Mouse (Mus musculus): ENCODE data around the gene Srrm4.

Srrm4 gene

DNA sequence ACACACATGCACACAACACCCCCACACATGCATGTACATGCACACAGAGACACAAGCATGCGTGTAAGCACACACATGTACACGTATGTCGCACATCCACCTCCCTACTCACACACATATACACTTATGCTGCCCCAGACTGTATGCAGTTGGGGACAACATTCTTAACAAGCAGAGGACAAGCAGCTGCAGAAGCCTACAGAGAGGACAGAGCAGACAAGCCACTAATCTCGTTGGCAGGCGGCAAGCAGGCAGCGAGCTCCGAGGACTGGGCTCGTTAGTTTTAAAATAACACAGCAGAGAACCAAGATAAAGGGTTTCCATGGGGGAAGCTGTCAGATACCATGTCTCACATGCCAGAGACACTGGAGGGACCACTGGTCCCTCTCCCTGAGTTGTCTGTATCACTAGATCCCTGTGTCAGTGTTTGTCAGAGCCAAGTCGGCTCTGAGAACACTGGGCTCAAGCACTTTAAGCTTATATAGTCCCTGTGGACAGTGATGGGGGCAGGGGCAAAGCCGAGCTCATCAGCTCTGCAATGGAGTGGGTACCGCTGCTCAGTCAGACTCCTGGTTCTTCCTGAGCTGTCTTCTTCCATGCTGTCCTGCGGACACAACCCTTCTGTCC is 99.7 kb downstream of the Srrm4 start:
- no peak for DNase-seq (ENCODE audit: extremely low read depth, low read depth)

DNA sequence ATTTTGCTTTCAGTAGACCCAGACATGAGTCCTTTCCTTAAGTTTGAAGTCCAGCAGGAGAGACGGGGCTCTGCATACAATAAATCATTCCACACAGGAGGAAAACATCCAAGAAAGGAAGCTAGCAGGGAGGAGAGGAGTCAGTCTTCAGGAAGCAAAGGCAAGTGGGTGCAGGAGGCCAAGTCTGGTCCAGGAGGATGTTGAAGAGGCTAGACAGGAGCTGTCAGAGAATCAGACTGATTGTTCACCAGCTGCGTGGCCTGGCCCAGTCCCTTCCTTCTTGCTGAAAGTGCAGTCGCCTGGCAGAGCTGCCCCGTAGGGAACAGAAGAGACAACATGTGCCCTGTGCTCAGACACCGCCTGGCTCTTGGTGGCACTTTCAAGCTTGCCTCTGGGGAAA is 100.8 kb downstream of the Srrm4 start:
- no peak for DNase-seq (ENCODE audit: extremely low read depth, low read depth)

DNA sequence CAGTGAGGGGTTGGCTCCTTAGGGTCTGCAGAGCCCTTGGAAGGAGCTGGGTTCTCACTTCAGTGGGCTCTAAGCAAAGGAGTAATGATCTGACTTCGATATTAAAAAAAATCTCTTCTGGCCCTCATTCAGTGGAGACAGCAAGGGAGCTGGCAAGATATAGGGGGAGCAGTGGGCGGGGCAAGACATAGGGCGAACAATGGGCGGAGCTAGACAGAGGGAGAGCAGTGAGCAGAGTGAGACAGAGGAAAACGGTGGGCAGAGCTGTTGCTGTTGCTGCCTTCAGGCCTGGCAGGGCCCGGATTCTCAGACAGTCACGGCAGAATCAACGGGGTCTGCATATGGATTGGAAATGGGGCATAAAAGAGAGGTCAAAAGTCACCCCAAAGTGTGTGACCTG is 102.0 kb downstream of the Srrm4 start:
- no peak for DNase-seq (ENCODE audit: extremely low read depth, low read depth)

DNA sequence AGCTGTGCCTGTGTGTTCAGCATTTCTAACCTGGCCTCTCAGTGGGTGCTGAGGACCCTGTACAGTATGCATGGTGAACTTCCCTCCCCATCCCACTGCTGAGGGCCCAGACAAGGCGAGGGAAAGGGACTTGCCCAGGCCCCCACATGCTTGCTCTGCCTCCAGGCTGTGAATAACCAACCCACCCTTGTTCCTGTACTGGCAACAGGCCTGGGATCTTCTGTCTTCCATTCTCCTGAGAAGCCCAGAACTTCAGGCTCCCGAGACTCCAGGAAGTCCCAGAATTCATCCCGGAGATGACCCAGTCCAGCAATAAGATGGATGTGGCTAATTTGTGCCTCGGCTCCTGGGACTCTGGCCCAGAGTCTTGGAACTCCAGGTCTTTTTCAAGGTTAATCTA is 105.5 kb downstream of the Srrm4 start:
- no peak for DNase-seq (ENCODE audit: extremely low read depth, low read depth)

DNA sequence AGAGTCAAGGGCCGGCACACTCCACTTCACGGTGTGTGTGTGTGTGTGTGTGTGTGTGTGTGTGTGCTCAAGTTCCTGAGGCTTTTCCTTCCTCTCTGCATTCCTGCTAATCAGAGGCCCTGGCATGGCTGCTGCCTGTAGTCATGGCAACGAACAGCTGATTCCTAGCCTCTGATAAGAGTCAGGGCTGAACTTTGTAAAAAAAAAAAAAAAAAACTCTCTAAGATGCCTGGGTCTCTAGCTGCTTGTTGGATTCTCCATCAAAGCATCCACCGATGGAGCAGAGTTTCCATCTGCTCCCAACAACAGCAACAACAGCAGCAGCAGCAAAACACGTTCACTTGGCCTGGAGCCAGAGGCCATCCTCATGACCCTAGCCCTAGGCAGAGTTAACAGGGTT is 106.5 kb downstream of the Srrm4 start:
- DNase-seq (ENCODE audit: extremely low read depth, low read depth): no peak

DNA sequence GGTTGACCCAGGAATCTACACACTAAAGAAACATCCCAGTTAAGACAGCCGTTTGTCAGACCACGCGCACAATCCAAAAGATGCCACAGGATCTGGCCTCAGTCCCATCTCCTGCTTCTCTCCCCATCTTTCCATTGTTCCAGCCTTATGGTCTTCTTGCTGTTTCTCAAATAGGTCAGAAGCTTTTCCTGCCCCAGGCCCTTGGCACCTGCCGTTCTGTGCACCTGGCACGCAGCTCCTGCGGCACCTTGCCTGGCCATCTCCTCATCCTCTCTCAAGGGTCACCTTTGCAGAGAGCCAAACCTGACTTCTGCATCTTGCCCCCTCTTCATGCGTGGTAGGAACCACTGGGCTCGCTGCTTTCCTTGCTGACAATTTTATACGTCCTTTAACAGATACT is 107.4 kb downstream of the Srrm4 start:
- DNase-seq (ENCODE audit: extremely low read depth, low read depth): no peak

DNA sequence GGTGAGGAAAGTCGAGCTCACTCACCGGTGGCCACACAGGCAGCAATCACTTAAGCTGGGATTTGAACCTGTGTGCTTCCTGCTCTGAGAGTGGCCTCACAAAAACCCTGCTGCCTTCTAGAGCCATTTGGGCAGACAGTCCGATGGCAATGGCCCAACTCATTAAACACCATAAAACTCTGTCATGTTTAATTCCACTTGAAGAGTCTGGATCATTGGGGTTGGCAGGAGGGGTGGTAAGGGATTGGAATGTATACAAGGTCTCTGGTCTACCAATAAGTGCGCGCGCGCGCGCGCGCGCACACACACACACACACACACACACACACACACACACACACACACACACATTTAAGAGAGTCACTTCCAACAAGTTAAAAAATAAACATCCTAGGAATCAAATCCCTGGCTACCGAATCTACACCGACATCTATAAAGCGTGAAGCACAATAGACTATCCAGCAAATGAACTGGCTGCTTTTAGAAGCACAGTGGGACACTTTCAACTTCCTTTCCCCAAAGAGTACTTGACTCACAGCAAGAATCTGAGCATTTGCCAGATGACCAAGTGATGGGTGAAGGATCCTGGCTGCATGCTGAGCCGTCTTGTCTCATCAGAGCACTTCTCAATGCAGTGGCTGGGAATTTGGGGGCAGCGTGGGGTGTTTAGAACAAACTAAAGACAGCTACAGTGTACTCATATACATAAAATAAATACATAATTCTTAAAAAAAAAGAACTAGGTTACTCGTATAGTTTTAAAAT is 112.8 kb downstream of the Srrm4 start:
- no peak for DNase-seq (ENCODE audit: extremely low read depth, low read depth)

DNA sequence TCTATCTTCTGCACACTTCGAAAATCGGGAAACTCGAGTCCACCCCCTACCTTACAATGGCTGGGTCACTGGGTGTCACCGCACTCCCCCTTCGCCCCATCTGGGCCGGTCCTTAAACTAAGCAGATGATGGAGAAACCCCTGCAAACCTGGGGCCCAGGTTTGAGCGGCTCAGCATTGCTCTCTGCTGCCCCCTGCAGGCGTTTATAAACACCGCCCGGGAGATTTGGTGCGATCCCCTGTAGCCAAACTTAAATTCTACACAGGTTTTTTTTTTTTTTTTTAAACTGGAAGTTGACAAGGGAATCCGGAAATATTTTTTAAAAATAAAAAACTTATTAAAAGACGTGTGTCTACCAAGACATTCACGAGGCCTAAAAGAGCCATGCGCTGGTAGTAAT is 115.6 kb downstream of the Srrm4 start:
- DNase-seq (ENCODE audit: extremely low read depth, low read depth): no peak

DNA sequence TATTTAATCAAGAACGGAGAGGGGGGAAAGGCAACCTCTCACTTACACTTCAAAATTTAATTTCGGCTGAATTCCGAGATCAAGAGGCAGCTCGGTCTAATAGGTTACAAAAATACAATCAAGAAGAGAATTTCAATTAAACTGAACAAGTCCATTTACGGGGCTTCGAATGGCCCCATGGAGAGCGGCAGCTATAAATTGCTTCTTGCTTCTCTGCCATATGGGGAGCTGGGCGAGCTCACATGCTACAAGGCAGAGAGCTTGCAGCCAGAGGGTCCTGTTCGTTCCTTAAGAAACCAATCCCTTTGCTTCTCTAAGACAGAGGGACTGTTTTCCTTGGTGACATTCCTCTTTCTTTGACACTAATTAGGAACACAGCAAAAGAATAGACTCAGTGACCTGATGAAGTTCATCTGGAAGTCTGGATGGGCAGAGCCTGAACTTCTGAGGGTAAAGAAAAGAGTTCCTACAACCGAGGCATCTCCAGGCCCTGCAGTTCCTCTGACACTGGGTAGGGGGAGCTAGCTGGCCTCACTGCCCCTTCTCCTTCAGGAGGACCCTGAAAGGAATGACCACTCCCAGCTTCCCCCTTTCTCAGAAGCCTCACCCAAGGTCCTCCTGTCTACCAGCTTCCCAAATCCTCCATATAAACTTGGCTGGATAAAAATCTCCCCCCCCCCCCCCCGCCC is 130.1 kb downstream of the Srrm4 start:
- no peak for DNase-seq (ENCODE audit: extremely low read depth, low read depth)

DNA sequence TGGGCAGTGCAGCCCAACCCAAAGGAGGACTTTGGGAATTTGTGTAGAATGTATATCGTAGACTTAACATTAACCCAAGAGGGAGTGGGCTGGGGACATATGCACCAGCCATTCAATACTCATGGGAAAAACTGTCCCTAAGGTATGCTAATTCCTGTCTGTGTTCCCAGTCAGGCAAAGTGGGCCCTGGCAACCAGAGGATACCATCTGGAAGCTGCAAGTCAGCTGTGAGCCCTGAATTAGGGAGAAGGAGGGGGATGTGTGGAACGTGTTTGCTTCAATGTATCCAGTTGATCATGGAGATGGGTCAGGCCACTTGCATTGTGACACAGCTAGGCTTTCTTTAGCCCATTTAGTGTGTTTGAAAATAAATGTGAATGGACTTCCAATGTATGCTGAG is 131.6 kb downstream of the Srrm4 start:
- no peak for DNase-seq (ENCODE audit: extremely low read depth, low read depth)

DNA sequence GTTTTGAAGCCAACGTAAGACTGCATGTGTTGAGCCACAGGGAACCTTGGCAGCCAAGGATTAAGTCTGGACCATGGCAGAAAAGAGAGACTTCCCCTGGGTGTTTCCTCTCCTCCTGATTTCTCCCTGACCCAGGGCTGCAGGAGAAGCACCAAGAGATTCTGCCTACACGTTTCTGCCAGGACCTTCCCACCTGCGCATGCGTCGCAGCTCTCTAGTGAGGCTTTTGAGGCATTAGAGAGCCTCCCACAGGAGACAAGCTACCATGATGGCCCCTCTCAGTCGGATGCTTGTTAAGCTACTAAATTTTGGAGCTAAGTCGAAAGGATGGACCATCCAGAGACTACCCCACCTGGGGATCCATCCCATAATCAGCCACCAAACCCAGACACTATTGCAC is 133.8 kb downstream of the Srrm4 start:
- no peak for DNase-seq (ENCODE audit: extremely low read depth, low read depth)

DNA sequence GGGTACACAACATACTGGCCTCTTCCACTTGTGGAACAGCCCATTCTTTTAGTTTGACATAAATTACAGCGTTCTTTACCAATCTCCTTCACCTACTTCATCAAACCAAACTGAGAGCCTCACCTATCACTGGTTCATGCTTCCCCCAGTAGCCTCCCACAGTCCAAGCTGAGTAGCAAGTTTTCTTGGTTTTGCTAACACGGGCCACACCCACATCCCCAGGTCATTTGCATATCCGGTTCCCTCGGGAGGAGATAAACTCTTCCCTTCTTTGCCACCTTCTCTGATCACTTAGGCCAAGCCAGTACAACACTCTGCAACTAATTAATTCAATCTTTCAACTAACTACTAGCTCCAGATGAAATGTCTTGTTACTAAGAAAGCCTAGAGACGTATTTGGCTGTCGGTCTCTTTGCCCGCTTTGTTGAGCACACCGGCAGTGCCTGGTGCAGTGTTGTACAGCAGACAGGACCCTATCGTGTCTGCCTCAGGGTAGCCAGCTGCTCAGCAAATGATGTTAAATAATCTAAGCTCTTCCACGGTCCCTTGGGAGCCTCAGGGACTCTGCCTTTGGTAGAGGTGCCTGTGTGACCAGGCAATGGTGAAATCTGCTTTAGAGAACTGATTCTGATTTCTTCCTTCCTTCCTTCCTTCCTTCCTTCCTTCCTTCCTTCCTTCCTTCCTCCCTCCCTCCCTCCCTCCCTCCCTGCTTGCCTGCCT is 134.7 kb downstream of the Srrm4 start:
- no peak for DNase-seq (ENCODE audit: extremely low read depth, low read depth)

DNA sequence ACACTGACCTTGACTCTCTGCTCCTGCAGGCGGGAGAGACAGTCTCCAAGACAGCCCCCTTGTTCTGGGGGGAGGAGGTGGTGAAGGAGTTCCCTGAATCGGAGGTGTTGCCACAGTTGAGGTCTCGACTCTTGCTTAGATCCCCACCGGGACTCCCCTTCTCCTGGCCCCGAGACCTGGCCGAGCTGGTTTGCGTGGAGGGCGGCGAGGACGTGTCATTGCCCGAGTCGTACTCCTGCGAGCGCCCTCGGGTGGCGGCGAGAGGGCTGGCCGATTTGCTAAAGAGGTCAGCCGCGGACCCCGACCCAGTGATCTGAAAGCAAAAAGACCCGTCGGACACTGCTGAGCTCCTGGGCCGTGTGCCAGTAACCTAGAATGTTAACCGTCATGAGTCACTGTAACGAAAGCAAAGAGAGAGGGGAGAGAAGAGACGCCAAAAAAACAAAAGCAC is 138.2 kb downstream of the Srrm4 start:
- no peak for DNase-seq (ENCODE audit: extremely low read depth, low read depth)

DNA sequence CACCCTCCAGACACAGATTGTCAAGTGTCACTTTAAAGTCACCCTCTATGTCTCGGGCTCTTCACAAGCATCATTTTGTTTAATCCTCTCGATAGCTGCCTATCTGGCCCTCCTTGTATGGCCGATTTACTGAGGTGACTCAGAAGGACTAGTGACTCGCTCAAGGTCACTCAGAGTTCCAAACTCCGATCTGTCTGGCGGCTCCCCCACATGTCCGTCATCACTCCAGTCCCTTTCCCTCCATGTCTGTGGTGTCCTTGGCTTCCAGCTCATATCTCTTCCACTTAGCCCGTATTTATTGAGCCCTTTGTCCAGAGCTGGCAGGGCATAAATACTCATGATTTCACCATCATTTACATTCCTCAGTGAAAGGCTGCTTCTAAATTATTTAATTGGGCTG is 140.7 kb downstream of the Srrm4 start:
- DNase-seq (ENCODE audit: extremely low read depth, low read depth): no peak

DNA sequence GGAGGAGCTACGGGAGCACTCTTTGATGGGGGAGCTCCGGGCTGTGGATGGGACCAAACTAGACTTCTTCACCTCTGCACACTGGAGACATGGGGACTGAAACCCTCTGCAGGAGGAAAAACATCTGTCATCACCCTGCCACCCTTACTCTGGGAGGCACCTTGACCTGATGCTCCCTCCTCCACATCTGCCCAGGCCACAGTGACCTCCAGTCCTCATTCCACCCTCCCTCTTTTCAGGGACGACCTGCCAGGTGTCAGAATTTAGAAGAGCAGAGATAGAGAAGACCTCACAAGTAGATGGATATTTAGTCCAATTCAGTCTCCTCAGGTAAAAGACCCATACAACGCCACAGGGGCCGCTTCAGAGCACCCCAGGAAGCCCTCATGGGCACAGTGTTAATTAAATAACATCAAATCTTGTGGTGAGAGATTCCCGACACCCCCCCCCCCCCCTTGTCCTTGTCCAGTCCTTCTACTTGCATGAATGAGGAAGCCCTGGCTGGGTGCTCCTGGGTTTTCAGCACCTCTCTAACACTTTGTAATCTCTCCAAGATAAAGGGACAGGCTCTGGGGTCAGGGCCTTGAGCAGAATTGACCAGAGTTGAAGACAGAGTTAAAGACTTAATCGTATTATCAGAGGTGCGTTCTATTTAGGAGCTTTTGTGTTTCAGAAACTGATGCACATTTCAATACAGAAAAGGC is 141.9 kb downstream of the Srrm4 start:
- no peak for DNase-seq (ENCODE audit: extremely low read depth, low read depth)

DNA sequence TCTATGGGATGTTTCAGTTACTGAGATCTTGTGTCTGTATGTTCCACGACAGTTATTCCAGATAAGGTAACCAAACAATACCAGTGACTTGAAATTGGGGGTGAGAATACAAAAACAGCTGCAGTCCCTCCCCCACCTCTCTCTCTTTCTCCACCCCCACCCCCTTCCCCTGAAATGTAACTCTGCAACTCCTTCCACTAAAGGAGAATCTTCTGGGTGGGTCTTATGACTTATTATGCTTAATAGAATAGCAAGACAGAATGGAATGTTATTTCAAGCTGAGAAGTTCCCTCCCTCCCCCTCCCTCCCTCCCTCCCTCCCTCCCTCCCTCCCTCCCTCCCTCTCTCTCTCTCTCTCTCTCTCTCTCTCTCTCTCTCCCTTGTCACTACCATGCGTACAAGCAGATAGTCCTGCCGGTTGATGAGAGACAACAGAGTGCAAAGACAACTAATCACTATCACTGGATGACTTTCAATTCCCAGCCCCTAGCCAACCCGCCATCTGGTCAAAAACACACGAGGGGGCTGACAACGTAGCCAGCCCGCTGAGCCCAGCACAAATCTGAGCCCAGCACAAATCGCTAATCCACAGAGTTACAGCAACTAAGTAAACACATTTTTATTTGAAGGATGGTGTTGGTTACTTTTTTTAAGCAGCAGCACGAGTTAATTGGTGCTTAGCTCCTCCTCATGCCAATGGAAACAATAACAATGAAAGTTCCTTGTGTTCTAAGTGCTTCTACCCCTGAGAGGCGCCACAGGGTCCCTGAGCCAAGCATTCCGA is 143.0 kb downstream of the Srrm4 start:
- DNase-seq (ENCODE audit: extremely low read depth, low read depth): no peak

DNA sequence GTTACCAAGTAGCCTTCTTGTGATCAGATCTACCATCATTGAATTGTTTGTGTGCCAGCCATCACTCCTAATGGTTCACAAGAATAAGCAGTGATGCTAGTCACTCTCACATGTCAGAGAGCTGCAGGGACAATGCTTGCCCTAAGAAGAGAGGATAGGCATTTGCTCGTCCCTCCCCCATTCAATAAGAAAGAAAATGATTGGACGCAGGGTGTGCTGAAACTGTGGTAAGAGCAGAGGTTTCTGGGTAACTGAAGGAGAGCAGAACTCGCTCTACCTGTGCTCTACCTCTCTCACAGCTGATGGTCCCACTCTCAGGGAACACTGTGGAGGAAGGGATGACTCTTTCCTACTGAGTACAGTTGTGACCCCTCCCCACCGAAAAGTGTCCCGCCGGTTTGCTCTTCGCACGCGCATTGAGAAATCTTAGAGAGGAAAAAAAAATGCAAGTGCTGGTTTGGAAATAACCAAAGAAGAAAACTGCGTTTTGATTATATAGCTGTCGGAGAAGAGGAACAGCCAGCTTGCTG is 143.7 kb downstream of the Srrm4 start:
- no peak for DNase-seq (ENCODE audit: extremely low read depth, low read depth)

DNA sequence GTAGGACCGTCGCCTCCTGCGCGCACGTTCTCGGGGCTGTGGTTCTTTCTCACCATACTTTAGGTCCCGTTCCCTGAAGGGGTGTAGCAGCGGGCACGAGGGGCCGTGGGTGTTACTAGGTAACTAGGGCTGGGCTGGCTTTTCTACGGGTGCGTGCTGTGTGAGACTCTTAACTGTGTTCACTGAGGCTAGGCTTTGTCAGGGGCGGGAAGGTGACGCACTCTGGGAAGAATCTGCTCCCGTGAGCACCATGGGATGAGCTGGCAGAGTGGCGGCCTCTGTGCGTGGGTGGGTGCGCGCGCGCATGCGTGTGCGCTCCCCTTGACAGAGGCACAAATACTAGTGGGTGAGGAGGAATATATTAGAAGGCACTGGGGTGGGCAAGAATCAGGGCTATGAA is 145.1 kb downstream of the Srrm4 start:
- DNase-seq (ENCODE audit: extremely low read depth, low read depth): no peak

DNA sequence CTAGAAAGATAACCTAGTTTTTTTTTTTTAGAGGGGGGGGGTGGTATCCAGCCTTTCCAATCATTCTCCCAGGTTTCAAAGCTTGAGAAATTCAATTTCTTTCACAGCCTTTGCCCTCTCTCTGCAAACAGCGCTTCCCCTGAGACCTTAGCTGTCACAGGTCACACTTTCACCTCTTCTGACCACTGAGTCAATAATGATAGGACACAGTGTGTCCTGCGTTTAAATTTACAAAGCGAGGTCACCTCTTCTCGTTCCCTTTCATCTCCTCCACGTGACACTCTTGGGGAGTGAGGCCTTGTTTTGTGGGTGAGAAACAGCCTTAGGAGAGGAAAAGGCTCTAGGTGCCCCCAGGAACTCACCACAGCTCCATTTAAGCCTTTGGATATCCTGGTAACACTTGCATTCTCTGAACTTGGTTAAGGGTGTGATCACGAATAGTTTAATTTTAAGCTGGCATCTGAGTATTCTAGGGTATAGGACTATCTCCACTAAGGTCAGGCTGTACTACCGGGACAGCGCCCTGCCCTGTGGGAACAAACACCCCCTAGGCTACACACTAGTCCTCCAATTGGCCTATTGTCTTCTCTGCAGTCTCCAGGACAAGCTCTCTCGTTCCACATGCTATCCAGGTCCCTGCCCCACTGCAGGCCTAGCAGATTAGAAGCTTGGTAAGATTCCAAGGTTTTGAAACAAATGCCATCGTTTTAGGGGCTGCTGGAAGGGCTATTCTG is 145.8 kb downstream of the Srrm4 start:
- DNase-seq (ENCODE audit: extremely low read depth, low read depth): no peak

DNA sequence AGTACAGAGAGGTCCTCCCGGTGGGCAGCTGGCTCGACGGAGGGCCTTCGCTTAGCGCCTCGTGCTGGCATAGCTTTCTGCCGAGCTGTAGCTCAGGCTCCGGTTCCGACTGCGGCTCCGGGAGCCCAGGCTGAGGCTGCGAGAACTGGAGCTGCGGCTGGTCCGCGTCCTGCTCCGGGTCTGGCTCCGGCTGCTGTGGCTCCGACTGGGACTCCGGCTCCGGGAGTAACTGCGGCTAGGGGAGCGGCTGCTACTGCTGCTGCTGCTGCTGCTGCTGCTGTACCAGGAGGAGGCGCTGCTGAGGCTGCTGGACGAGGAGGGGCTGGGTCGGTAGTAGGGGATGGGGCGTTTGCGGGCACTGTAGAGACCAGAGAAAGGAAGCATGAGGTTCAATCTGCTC is 147.1 kb downstream of the Srrm4 start:
- no peak for DNase-seq (ENCODE audit: extremely low read depth, low read depth)
